Mouse (Mus musculus) gastrocnemius, postnatal 10 days (tissue): ENCODE data around the gene Josd1. TPM values are rescaled to one million over a fixed set of nuclear protein-coding genes. Genes with fewer than 3 reads are reported as not detected.
"Not testable (repeated sequence)": the region's sequence is repeated elsewhere in the genome, so short reads cannot be mapped to it uniquely, and the experiment has no call there.

ENCODE experiments used
- DNase-seq: peaks from one replicate; pipeline ENCODE4 v3.0.0; 2021; ENCODE audit warnings: mixed read lengths
- total RNA-seq, 2 experiments: library from RNA; stranded (reverse); gene quantifications; 2 replicates each; pipeline ENCODE4 v1.2.3; 2021

Josd1 gene
- total RNA-seq, 2 experiments from 2014 or later: 11.8 to 13.1 TPM

GRCm38 (mm10) chr15:79692334-79692733 is 4.6 kb upstream of the Josd1 start:
- no peak for DNase-seq

DNA sequence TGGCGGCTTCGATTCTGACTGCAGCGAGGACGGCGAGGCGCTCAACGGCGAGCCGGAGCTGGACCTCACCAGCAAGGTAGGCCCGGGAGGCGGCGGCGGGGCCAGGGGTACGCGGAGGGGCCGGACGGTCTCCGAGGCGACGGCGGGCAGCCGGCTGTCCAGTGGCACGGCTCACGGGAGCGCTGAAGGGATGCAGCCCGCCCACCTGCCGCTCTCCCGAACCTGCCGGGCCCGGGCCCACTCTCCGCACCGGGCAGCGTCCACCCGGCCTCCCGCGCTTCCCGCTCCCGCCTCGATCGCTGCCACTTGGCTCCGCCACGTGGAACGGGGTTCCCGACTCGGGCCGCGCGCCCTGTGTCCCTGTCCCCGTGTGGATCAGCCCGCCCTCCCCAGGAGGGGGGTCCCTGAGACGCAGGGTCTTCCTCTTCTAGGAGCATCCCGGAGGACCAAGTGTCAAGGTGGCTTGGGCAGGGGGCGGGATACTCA is 3.3 kb upstream of the Josd1 start:
- DNase-seq: peak; percentile 49

GRCm38 (mm10) chr15:79690426-79691022 is 2.8 kb upstream of the Josd1 start, which contains the start of gene Gtpbp1:
Gene Gtpbp1 (plus strand): TSS chr15:79690845.
- peak; percentile 93 for DNase-seq

- no peak for DNase-seq
Measured at GRCm38 (mm10) chr15:79689662-79690425, 2.1 kb upstream of the Josd1 start.

DNA sequence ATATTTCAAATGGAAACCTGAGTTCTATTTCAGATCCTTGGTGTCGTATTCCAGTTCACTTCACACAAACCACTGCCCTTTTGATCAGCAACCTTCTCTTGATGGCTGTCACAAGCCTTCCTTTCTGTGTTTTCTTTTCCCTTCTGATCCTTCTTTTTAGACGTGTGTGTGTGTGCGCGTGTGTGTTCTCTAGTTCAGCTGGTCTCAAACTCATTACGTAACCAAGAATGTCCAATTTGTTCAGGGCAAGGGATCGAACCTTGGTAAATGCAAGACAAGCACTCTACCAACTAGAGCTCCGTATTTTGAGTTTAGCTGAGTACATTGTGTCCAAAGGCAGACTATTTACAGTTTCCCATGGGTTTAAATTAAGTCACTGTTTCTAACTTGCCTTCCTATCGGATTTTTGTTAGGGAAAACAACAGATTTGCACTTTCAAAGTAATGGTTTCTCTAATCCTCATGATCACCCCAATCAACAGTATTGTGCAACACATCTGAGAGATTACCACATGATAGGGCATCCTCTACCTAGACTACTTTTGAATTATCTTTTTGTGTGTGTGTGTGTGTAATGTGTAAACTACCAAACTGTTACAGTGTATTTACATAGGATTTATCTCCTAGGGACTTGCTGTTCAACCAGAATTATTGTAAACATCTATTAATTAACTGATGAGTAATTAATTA is 693 bp upstream of the Josd1 start:
- DNase-seq: no peak

GRCm38 (mm10) chr15:79687175-79687574 is 544 bp downstream of the Josd1 start:
- no peak for DNase-seq

DNA sequence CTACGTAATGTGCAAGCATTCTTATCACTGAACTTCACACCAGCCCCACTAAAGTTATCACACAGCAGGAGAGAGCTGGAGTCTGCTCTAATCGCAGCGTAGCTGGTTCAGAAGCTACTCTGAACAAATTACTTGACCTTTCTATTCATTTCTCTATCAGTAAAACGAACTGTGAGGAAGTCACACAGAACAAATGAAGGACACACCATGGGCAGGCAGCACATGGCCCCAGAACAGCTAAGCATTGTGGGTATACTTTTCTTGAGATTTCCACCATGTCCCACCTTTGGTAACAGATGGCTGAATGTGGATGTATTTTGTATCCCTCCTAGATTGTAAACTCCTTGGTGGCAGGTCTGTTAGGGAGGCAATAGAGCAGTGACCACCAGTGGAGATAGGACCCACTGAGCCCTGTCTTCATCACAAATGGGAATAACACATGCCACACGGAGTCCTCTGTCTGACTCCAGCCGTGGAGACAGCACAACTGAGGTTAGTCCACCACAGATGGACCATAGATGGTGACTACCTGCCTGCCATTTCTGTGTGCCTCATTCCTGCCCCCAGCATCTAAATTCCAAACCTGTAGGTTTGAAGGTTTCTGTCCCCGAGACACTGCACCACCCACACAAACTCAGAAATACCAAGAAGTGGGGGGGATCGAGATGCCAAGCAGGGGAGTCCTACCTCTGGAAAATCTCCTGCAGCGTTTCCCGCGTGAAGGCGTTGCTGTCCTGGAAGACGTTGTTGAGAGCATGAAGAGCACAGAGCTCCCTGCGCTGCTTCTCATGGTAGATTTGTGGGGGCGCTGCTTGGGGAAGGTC is 1.5 kb downstream of the Josd1 start:
- DNase-seq: no peak

DNA sequence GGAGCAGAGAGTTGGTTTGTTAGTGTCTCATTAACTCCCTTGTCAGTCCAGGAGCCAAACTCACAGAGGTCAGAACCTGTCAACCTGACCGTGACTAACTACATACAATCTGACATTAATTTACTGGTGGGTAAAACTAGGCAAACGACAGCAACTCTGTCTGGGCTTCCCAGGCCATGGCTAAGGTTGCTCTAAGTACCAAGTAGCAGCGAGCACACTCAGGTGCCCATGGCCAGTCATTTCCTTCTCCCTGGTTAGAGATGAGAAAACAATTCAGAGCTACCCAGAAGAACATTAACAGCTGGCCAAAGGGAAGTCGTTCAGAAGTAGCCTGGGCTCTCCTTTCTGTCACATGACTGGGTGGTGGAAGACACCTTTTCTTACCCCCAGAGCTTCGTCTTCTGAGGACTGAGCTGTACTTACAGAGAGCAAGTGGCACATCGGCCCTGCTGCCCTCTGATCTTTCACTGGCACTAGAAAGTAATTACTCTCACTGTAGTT is 2.5 kb downstream of the Josd1 start:
- no peak for DNase-seq

DNA sequence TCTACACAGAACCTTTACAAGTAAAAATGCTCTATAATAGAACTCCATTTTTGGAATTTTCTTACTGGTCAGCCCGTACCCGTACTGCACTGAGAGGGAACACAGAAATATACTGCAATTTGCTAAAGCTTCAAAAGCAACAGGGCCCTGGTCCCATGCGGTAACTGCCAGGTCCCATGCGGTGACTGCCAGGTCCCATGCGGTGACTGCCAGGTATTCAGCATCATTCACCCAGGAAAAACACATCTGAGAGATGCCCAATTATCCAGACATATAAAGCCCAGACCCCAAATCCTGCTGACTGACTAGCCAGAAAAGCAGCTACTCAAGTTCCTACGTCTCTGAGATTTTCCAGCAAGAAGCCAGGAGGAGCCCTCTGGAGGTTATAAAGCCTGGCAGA is 3.1 kb downstream of the Josd1 start:
- DNase-seq: no peak

DNA sequence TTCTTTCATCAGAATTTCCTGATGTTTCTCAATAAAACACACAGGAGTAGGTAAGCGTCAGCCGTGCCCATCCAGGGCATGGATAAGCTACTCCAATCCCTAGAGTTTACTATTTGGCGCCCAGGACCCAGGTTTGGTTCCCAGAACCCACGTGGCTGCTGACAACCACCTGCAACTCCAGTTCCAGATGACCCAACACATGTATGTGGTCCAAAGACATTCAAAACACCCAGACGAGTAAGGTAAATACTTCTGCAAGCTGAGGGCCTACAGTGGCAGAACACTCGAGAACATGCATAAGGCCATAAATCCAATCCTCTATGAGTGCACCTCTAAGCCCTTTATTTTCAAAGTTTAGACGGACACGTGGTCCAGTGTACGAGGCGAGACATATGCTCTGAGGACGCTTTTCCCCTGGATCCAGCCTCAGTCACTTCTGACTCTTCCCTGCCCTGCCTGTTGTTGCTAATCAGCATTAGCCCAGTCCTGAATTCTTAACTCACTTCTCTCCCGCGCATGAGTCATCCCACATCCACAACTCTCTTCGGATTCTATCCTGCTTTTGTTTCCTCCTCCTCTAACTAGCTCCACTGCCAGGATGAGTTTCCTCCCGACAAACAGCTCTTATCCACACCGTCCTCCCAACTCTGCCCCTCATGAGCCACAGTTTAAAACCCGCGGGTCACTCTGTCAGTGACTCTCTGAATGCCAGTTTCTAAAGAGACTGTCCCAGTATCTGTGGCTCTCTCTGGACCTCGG is 3.8 kb downstream of the Josd1 start:
- DNase-seq: no peak

GRCm38 (mm10) chr15:79683146-79683545 is 4.6 kb downstream of the Josd1 start:
- no peak for DNase-seq

GRCm38 (mm10) chr15:79681973-79682372 is 5.7 kb downstream of the Josd1 start:
- no peak for DNase-seq

- no peak for DNase-seq
Measured at GRCm38 (mm10) chr15:79677936-79678335, 9.8 kb downstream of the Josd1 start.

DNA sequence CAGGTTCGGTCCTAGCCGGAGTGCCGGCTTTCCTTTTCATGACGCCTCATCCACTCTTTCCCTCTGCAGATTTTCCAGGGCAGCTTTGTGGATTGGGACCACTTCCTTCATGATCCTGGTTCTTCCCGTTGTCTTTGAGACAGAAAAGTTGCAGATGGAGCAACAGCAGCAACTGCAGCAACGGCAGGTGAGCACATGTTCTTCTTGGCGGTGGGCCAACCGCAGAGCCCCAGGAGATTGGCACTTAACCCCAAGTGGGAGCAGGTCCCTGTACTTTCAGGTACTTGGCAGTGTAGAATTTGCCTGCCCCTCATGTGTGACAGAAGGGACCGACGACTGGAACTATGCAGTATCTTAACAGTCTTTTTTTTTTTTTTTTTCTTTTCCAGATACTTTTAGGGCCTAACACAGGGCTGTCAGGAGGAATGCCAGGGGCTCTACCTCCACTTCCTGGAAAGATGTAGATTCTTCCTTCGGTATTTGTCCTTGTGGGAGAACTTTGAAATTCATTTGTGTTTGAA is 15.8 kb downstream of the Josd1 start:
- DNase-seq: not testable (repeated sequence)

DNA sequence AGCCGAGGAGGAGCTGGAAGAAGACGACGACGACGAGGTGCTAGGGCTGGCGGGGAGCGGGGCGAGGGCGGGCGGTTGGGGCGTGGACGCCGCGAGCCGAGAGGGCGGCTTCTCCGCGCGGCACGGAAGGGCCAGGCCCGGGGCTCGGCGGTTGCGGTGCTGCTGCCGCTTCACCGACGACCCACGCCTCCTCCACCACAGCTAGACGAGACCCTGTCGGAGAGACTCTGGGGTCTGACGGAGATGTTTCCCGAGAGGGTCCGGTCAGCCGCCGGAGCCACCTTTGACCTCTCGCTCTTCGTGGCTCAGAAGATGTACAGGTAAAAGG is 16.8 kb downstream of the Josd1 start:
- no peak for DNase-seq

- DNase-seq: peak; percentile 84
Measured at GRCm38 (mm10) chr15:79670249-79670971, 17.3 kb downstream of the Josd1 start, which contains the start of gene Tomm22. Gene Tomm22 (plus strand): TSS chr15:79670861.

- no peak for DNase-seq
Measured at GRCm38 (mm10) chr15:79669195-79669594, 18.5 kb downstream of the Josd1 start.

- DNase-seq: no peak
Measured at GRCm38 (mm10) chr15:79664666-79665065, 23.1 kb downstream of the Josd1 start.

DNA sequence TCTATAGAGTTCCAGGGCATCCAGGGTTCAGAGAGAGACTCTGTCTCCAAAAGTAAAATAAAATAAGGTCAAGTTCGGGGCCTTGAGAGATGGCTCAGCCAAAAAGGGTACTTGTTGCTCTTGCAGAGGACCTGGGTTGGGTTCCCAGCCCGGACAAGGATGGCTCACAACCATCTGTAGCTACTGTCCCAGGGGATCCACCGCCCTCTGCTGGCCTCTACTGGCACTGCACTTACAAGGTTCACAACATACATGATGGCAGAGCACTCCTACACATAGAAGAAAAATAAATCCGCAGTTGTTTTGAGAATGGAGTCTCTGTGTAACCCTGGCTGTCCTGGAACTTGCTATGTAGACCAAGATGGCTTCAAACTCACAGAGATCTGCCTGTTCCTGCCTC is 25.9 kb downstream of the Josd1 start:
- peak; percentile 31 for DNase-seq
